Mouse (Mus musculus): Measurements from ENCODE around the gene Bsnd. TPM values are rescaled to one million over a fixed set of nuclear protein-coding genes. Genes with fewer than 3 reads are reported as not detected.

Gene Bsnd
- total RNA-seq, 1 experiment: 0.09 TPM

GRCm38 (mm10) chr4:106470921-106471320 is 21.2 kb downstream of the Bsnd start:
- TF ChIP-seq MAFK (IDR thresholded peaks at IDR 0.05; ENCODE audit: insufficient read depth, low read depth, low read length) (no peak), CHD2 (IDR thresholded peaks at IDR 0.05; ENCODE audit: low read depth, low read length) (no peak), HCFC1 (IDR thresholded peaks at IDR 0.05; ENCODE audit: borderline replicate concordance, insufficient read depth, low read length) (no peak), ZNF384 (IDR thresholded peaks at IDR 0.05; ENCODE audit: low read depth, low read length) (no peak)
- no peak overlapping the region for H3K9ac ChIP-seq (ENCODE audit: insufficient read depth, low read depth, low read length, poor library complexity, severe bottlenecking)
- no peaks in the 10 kb centered on the region for H3K36me3 ChIP-seq (ENCODE audit: control insufficient read depth, insufficient read depth, low read length, poor library complexity, severe bottlenecking)
- no peak overlapping the region for H3K4me3 ChIP-seq (ENCODE audit: insufficient read depth in 1 of 2, low read depth in 1 of 2, low read length in 2 of 2, poor library complexity in 1 of 2, severe bottlenecking in 1 of 2)
- in situ Hi-C loops (cut with MboI; ENCODE audit: low sequenced_read_pairs in 2 of 2, unreplicated experiment in 2 of 2): no loop called here
- H3K4me1 ChIP-seq (ENCODE audit: control insufficient read depth in 2 of 2, insufficient read depth in 2 of 2, low read length in 2 of 2, poor library complexity in 1 of 2): no peaks in the 10 kb centered on the region
- no peaks in the 10 kb centered on the region for H3K9me3 ChIP-seq (ENCODE audit: control insufficient read depth, insufficient read depth, low read depth, low read length)
- no peak overlapping the region for H3K27ac ChIP-seq (ENCODE audit: insufficient read depth, low read depth, low read length, poor library complexity, severe bottlenecking)
- no peak for DNase-seq (ENCODE audit: low read depth, low spot score)

GRCm38 (mm10) chr4:106467420-106468110 is 24.5 kb downstream of the Bsnd start:
- no peak overlapping the region for H3K4me3 ChIP-seq (ENCODE audit: insufficient read depth in 1 of 2, low read depth in 1 of 2, low read length in 2 of 2, poor library complexity in 1 of 2, severe bottlenecking in 1 of 2)
- H3K9me3 ChIP-seq (ENCODE audit: control insufficient read depth, insufficient read depth, low read depth, low read length): no peaks in the 10 kb centered on the region
- peaks cover 0 to 12% of the 10 kb centered on the region in 2 experiments; a peak in 1 of 4 replicates for H3K4me1 ChIP-seq (ENCODE audit: control insufficient read depth in 2 of 2, insufficient read depth in 2 of 2, low read length in 2 of 2, poor library complexity in 1 of 2)
- TF ChIP-seq ZC3H11A (IDR thresholded peaks at IDR 0.05; ENCODE audit: borderline replicate concordance, low read depth, low read length): no peak
- no peak for TF ChIP-seq MAFK (IDR thresholded peaks at IDR 0.05; ENCODE audit: insufficient read depth, low read depth, low read length)
- no peak for TF ChIP-seq HCFC1 (IDR thresholded peaks at IDR 0.05; ENCODE audit: borderline replicate concordance, insufficient read depth, low read length)
- TF ChIP-seq CHD2 (IDR thresholded peaks at IDR 0.05; ENCODE audit: low read depth, low read length): no peak
- TF ChIP-seq ZNF384 (IDR thresholded peaks at IDR 0.05; ENCODE audit: low read depth, low read length): no peak
- DNase-seq (ENCODE audit: low read depth, low spot score): no peak
- H3K27ac ChIP-seq (ENCODE audit: insufficient read depth, low read depth, low read length, poor library complexity, severe bottlenecking): no peak overlapping the region
- H3K9ac ChIP-seq (ENCODE audit: insufficient read depth, low read depth, low read length, poor library complexity, severe bottlenecking): no peak overlapping the region
- in situ Hi-C loops (cut with MboI; ENCODE audit: low sequenced_read_pairs in 2 of 2, unreplicated experiment in 2 of 2): no loop called here
- H3K36me3 ChIP-seq (ENCODE audit: control insufficient read depth, insufficient read depth, low read length, poor library complexity, severe bottlenecking): no peaks in the 10 kb centered on the region

- Histone ChIP-seq H3K9ac (ENCODE audit: insufficient read depth, low read depth, low read length, poor library complexity, severe bottlenecking) (peak overlapping the region; percentile 49), H3K4me1 (ENCODE audit: control insufficient read depth in 2 of 2, insufficient read depth in 2 of 2, low read length in 2 of 2, poor library complexity in 1 of 2) (peaks cover 0 to 12% of the 10 kb centered on the region in 2 experiments; a peak in 1 of 4 replicates), H3K27ac (ENCODE audit: insufficient read depth, low read depth, low read length, poor library complexity, severe bottlenecking) (no peak overlapping the region), H3K4me3 (ENCODE audit: insufficient read depth in 1 of 2, low read depth in 1 of 2, low read length in 2 of 2, poor library complexity in 1 of 2, severe bottlenecking in 1 of 2) (peak overlapping the region; percentile 40 to 59; a peak in 3 of 4 replicates), H3K36me3 (ENCODE audit: control insufficient read depth, insufficient read depth, low read length, poor library complexity, severe bottlenecking) (no peaks in the 10 kb centered on the region; the same call in 1 of the 2 replicates), H3K9me3 (ENCODE audit: control insufficient read depth, insufficient read depth, low read depth, low read length) (no peaks in the 10 kb centered on the region)
- no peak for TF ChIP-seq ZC3H11A (IDR thresholded peaks at IDR 0.05; ENCODE audit: borderline replicate concordance, low read depth, low read length)
- TF ChIP-seq CHD2 (IDR thresholded peaks at IDR 0.05; ENCODE audit: low read depth, low read length): no peak
- no peak for TF ChIP-seq ZNF384 (IDR thresholded peaks at IDR 0.05; ENCODE audit: low read depth, low read length)
- no peak for TF ChIP-seq MAFK (IDR thresholded peaks at IDR 0.05; ENCODE audit: insufficient read depth, low read depth, low read length)
- no peak for TF ChIP-seq HCFC1 (IDR thresholded peaks at IDR 0.05; ENCODE audit: borderline replicate concordance, insufficient read depth, low read length)
- no peak for DNase-seq (ENCODE audit: low read depth, low spot score)
- in situ Hi-C loops (cut with MboI; ENCODE audit: low sequenced_read_pairs in 2 of 2, unreplicated experiment in 2 of 2): no loop called here
Observed at GRCm38 (mm10) chr4:106463174-106463801, 28.8 kb downstream of the Bsnd start.

GRCm38 (mm10) chr4:106462524-106462923 is 29.6 kb downstream of the Bsnd start:
- no peaks in the 10 kb centered on the region for H3K9me3 ChIP-seq (ENCODE audit: control insufficient read depth, insufficient read depth, low read depth, low read length)
- H3K27ac ChIP-seq (ENCODE audit: insufficient read depth, low read depth, low read length, poor library complexity, severe bottlenecking): no peak overlapping the region
- H3K4me3 ChIP-seq (ENCODE audit: insufficient read depth in 1 of 2, low read depth in 1 of 2, low read length in 2 of 2, poor library complexity in 1 of 2, severe bottlenecking in 1 of 2): no peak overlapping the region
- in situ Hi-C loops (cut with MboI; ENCODE audit: low sequenced_read_pairs in 2 of 2, unreplicated experiment in 2 of 2): no loop called here
- H3K4me1 ChIP-seq (ENCODE audit: control insufficient read depth in 2 of 2, insufficient read depth in 2 of 2, low read length in 2 of 2, poor library complexity in 1 of 2): peaks cover 0 to 12% of the 10 kb centered on the region in 2 experiments; a peak in 1 of 4 replicates
- DNase-seq (ENCODE audit: low read depth, low spot score): no peak
- no peaks in the 10 kb centered on the region; the same call in 1 of the 2 replicates for H3K36me3 ChIP-seq (ENCODE audit: control insufficient read depth, insufficient read depth, low read length, poor library complexity, severe bottlenecking)
- H3K9ac ChIP-seq (ENCODE audit: insufficient read depth, low read depth, low read length, poor library complexity, severe bottlenecking): no peak overlapping the region
- no peak for TF ChIP-seq HCFC1 (IDR thresholded peaks at IDR 0.05; ENCODE audit: borderline replicate concordance, insufficient read depth, low read length)
- no peak for TF ChIP-seq ZNF384 (IDR thresholded peaks at IDR 0.05; ENCODE audit: low read depth, low read length)
- no peak for TF ChIP-seq ZC3H11A (IDR thresholded peaks at IDR 0.05; ENCODE audit: borderline replicate concordance, low read depth, low read length)

Data from ES-E14 (cell line).